Mouse (Mus musculus): ENCODE measurements at regions not wholly inside any gene's neighbourhood (a gene's known extent, or its start where the extent isn't known, plus 50 kb on each side); places are given as distances from the start of the nearest gene placed in this dataset.
A peak's percentile ranks its signal among the peaks of the same experiment; 100 is the strongest.

GRCm38 (mm10) chr4:94082839-94083238 lies 473.5 kb upstream of the Gm10306 start:
- H3K4me3 ChIP-seq (ENCODE audit: insufficient read depth, low read length), result no peak overlapping the region
- no peak overlapping the region for H3K27ac ChIP-seq (ENCODE audit: insufficient read depth, low read length)
- peaks cover 4% of the 10 kb centered on the region; the same call in 1 of the 2 replicates for H3K4me1 ChIP-seq (ENCODE audit: control insufficient read depth, insufficient read depth, low read length)
- TF ChIP-seq POLR2A (IDR thresholded peaks at IDR 0.05; ENCODE audit: low read depth, low read length) (no peak), CTCF (IDR thresholded peaks at IDR 0.05; ENCODE audit: borderline replicate concordance, insufficient read depth, low read length) (no peak)

GRCm38 (mm10) chr4:94094379-94094778 lies 462.0 kb upstream of the Gm10306 start:
- no peak overlapping the region for H3K4me3 ChIP-seq (ENCODE audit: insufficient read depth, low read length)
- H3K4me1 ChIP-seq (ENCODE audit: control insufficient read depth, insufficient read depth, low read length), result peaks cover 3% of the 10 kb centered on the region; the same call in 1 of the 2 replicates
- TF ChIP-seq CTCF (IDR thresholded peaks at IDR 0.05; ENCODE audit: borderline replicate concordance, insufficient read depth, low read length) (no peak), POLR2A (IDR thresholded peaks at IDR 0.05; ENCODE audit: low read depth, low read length) (no peak)
- peak overlapping the region; percentile 31; the same call in 1 of the 2 replicates for H3K27ac ChIP-seq (ENCODE audit: insufficient read depth, low read length)

DNA sequence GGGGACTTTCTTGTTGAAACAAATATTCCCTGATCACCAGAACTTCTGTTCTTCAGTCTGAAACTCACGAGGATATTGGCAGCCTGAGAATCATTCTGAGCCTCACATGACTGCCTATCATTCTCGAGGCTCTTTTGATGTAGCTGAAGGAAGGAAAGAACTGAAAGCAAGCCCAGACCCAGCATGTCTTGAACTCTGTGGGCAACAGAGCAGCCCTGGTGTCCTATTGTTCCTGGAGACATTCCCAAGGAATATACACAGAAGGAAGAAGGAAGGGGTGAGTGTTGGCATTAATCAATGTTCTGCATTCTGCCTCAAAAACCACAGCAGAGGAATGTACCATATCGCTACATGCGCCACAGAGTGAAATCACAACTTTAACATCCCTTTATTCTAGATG lies 449.4 kb upstream of the Gm10306 start:
- H3K4me1 ChIP-seq (ENCODE audit: control insufficient read depth, insufficient read depth, low read length), result peaks cover 3% of the 10 kb centered on the region; the same call in 1 of the 2 replicates
- TF ChIP-seq POLR2A (IDR thresholded peaks at IDR 0.05; ENCODE audit: low read depth, low read length) (no peak), CTCF (IDR thresholded peaks at IDR 0.05; ENCODE audit: borderline replicate concordance, insufficient read depth, low read length) (no peak)
- H3K27ac ChIP-seq (ENCODE audit: insufficient read depth, low read length), result no peak overlapping the region
- no peak overlapping the region for H3K4me3 ChIP-seq (ENCODE audit: insufficient read depth, low read length)

DNA sequence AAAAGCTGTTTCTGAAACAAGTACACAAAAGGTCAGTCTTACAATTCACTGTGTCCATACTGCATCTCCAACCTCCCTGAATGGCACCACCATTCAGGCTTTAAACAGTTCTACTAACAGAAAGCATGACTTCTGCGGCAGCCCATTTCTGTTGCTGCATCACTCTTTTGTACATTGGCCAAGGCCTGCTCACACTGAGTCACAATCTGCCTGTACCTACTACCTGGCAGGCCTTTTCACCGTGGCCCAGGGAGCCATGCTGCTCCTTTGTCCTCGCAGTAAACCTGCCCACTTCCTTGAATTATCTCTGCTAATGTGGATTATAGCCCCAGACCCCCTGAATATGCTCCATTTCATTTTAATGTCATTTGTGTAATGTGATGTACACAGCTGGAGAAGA lies 439.5 kb upstream of the Gm10306 start:
- H3K4me3 ChIP-seq (ENCODE audit: insufficient read depth, low read length), result no peak overlapping the region
- no peak for TF ChIP-seq CTCF (IDR thresholded peaks at IDR 0.05; ENCODE audit: borderline replicate concordance, insufficient read depth, low read length)
- TF ChIP-seq POLR2A (IDR thresholded peaks at IDR 0.05; ENCODE audit: low read depth, low read length), result no peak

GRCm38 (mm10) chr4:94124177-94124576 lies 432.2 kb upstream of the Gm10306 start:
- no peak overlapping the region for H3K27ac ChIP-seq (ENCODE audit: insufficient read depth, low read length)
- H3K4me3 ChIP-seq (ENCODE audit: insufficient read depth, low read length), result no peak overlapping the region
- TF ChIP-seq CTCF (IDR thresholded peaks at IDR 0.05; ENCODE audit: borderline replicate concordance, insufficient read depth, low read length) (0 out of 2 replicates have a peak, but pooled peaks have one; percentile 29), POLR2A (IDR thresholded peaks at IDR 0.05; ENCODE audit: low read depth, low read length) (no peak)
- no peaks in the 10 kb centered on the region for H3K4me1 ChIP-seq (ENCODE audit: control insufficient read depth, insufficient read depth, low read length)

More for the DNA sequence above, 439.5 kb upstream of the Gm10306 start:
- Histone ChIP-seq H3K27ac (ENCODE audit: insufficient read depth, low read length) (no peak overlapping the region), H3K4me1 (ENCODE audit: control insufficient read depth, insufficient read depth, low read length) (no peaks in the 10 kb centered on the region)

DNA sequence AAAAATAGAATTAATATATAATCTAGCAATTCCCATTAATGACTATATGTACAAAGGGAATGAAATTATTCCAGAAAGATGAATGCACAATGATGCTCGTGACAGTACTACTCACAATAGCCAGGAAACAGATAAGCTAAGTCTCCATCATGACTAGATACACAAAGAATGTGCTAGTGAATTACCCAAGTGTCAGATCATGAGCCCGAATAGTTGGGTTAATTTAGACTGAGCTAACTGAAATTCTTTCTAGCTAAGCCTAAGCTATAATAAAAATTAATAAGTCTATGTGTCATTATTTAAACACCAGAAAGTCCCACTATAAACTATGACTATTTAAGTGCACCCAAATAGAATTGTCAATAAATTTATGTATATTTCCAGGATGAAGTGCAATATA lies 418.4 kb upstream of the Gm10306 start:
- Histone ChIP-seq H3K27ac (ENCODE audit: insufficient read depth, low read length) (no peak overlapping the region), H3K4me1 (ENCODE audit: control insufficient read depth, insufficient read depth, low read length) (no peaks in the 10 kb centered on the region), H3K4me3 (ENCODE audit: insufficient read depth, low read length) (no peak overlapping the region)
- TF ChIP-seq POLR2A (IDR thresholded peaks at IDR 0.05; ENCODE audit: low read depth, low read length), result no peak
- TF ChIP-seq CTCF (IDR thresholded peaks at IDR 0.05; ENCODE audit: borderline replicate concordance, insufficient read depth, low read length), result no peak

DNA sequence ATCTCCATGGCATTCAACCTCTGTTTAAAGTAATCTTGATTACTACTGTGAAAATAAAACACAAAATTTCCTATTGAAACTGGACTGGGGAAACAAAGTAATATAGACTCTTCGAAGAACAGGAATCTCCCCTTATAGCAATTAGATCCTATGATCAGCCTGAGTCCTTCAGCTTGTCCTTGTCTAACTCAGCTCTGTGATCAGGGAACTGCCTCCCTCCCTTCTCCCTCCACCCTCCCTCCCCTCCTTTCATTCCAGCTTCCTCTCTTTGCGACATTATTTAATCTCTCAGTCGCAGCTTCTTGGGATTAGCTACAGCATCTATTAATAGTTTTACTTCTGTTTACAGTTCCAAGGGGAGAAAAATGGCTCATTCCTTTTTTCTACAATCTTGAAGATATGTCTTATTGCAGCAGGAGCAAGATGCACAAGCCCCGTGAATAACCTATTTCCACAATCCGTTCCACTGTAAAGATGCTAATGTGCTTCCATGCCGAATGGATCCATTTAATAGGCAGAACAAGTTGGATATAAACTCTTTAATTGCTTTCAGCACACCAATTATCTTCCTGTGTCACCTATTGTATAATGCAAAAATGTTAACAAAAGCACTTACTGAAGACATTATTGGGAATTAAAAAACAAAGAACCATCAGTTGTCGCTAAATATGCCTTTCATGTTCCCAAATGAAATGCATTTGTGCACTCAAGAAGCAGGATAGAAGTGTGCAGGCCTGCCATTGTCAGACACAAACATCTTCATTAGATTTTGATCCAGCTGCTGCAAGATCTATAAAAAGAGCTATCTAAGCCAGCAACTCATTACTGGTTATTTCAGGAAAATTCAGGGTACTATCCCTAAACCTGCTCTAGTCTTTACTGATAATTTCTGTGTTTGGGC lies 411.2 kb upstream of the Gm10306 start:
- Histone ChIP-seq H3K27ac (ENCODE audit: insufficient read depth, low read length) (no peak overlapping the region), H3K4me1 (ENCODE audit: control insufficient read depth, insufficient read depth, low read length) (no peaks in the 10 kb centered on the region), H3K4me3 (ENCODE audit: insufficient read depth, low read length) (no peak overlapping the region)
- TF ChIP-seq CTCF (IDR thresholded peaks at IDR 0.05; ENCODE audit: borderline replicate concordance, insufficient read depth, low read length), result no peak
- TF ChIP-seq POLR2A (IDR thresholded peaks at IDR 0.05; ENCODE audit: low read depth, low read length), result no peak

DNA sequence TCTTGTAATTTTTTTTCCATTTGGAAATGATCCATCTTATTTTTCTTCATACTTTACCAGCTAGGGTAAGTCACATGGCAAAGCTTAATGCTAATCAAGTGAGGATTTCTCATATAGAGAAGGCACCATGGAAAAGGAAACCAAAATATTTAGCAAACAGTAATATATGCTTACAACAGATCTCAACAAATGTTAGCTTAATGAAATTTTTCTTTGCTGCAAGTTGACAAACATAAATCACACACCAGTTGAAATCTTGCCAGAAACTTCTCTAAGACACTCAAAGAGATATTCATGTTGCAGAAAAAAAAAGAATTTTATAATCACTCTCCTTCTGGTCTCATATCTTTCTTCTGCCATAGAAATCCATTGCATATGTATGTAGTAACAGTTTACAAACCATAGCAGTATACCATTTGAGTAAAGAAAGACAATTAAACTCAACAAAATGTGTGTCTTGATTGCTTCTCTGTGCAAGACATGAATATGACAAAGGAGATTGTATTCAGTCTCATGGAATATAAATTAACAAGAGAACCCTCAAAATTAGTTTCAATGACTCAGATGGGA lies 408.3 kb upstream of the Gm10306 start:
- Histone ChIP-seq H3K27ac (ENCODE audit: insufficient read depth, low read length) (no peak overlapping the region), H3K4me3 (ENCODE audit: insufficient read depth, low read length) (no peak overlapping the region), H3K4me1 (ENCODE audit: control insufficient read depth, insufficient read depth, low read length) (no peaks in the 10 kb centered on the region)
- TF ChIP-seq CTCF (IDR thresholded peaks at IDR 0.05; ENCODE audit: borderline replicate concordance, insufficient read depth, low read length) (no peak), POLR2A (IDR thresholded peaks at IDR 0.05; ENCODE audit: low read depth, low read length) (no peak)

- Histone ChIP-seq H3K4me1 (ENCODE audit: control insufficient read depth, insufficient read depth, low read length) (no peaks in the 10 kb centered on the region), H3K4me3 (ENCODE audit: insufficient read depth, low read length) (no peak overlapping the region), H3K27ac (ENCODE audit: insufficient read depth, low read length) (no peak overlapping the region)
- no peak for TF ChIP-seq CTCF (IDR thresholded peaks at IDR 0.05; ENCODE audit: borderline replicate concordance, insufficient read depth, low read length)
- TF ChIP-seq POLR2A (IDR thresholded peaks at IDR 0.05; ENCODE audit: low read depth, low read length), result no peak
Observed at GRCm38 (mm10) chr4:94149056-94149455, 407.3 kb upstream of the Gm10306 start.

- Histone ChIP-seq H3K4me1 (ENCODE audit: control insufficient read depth, insufficient read depth, low read length) (no peaks in the 10 kb centered on the region), H3K4me3 (ENCODE audit: insufficient read depth, low read length) (no peak overlapping the region), H3K27ac (ENCODE audit: insufficient read depth, low read length) (no peak overlapping the region)
- TF ChIP-seq CTCF (IDR thresholded peaks at IDR 0.05; ENCODE audit: borderline replicate concordance, insufficient read depth, low read length) (no peak), POLR2A (IDR thresholded peaks at IDR 0.05; ENCODE audit: low read depth, low read length) (no peak)
Observed at GRCm38 (mm10) chr4:94160620-94161019, 395.7 kb upstream of the Gm10306 start.
